Mouse (Mus musculus) right cerebral cortex, adult 18-20 months (tissue): ENCODE measurements around the gene Cadps.

Experiments
- DNase-seq: peaks from one replicate; pipeline ENCODE4 v3.0.0; 2022; ENCODE audit warnings: mixed read lengths

Gene Cadps

DNA sequence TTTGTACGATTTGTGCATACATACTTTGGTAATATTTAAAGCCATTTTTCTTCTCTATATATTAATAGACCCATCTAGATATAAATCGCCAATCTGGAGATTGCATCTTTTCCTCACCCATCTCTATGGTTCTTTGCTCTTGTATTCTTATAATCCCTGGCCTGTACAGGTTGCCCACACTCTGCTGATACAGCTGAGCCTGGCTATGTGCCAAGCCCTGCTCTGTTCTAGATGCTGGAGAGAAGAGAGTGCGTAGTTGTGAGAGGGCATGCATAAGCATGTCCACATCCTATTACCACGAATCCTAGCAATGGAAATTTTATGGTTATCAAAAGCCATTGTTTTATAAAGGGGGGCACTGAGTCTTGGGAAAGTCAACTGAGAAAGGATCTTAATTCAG, 360.7 kb downstream of the Cadps start:
- no peak for DNase-seq

DNA sequence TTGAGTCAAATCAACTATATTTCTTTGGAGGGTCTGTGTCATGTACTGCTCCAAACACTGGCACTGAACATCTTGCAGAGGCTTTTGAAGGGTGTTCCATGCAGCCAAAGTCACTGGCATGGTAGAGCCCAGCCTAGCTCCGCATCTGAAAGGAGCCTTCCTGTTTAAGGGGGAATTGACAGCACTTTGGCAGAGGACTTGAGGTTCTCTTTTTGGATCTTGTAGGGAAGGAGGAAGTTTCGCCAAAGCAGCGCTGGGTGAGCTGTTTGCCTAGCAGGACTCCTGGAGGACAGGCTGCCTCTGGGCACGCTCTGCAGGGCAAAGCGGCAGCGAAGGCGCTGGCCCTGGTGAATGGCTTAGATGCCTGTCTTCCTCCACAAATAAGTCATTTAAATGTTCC, 363.2 kb downstream of the Cadps start:
- peak; percentile 33 for DNase-seq

DNA sequence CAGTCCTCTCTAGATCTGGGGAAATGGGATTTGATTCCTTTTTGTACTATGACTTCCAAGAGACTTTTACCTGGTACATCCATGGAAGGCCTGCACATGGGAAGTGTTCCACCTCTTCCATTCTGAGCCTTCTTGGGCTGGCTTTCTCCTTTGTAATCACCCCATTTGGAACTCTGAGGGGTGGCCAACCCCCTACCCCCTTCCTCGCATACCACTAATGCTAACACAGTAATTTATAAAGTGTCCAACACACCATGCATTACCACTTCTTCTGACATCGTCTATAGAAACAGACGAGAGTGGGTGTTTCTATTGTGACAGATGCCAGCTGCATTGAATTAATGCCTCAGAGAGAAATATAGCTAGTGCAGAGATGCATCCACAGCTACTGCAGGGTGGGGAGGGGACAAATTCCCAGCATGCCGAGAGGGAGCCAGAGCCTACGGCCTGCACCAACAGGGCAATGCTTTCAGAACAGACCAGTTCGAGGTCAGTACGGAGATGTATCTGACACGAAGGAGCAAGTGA, 367.8 kb downstream of the Cadps start:
- peak; percentile 13 for DNase-seq

DNA sequence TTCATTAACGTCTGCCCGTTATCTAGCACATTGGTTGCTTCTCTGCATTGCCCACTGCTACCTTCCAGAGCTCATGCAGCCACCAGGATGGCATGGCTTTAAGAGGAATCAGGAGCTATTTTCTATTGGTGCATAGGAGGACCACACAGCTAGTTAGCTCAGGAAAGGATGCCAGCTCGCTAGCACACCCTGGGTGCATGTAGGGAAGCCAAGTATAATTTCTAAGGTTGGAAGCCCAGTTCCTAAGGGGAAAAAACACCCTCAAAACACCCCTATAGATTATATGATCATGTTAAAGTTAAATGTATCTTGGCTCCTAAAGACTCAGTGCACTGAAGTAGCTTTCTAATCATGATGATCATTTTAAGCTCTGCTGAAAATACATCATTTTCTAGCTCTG, 372.1 kb downstream of the Cadps start:
- DNase-seq, result no peak

DNA sequence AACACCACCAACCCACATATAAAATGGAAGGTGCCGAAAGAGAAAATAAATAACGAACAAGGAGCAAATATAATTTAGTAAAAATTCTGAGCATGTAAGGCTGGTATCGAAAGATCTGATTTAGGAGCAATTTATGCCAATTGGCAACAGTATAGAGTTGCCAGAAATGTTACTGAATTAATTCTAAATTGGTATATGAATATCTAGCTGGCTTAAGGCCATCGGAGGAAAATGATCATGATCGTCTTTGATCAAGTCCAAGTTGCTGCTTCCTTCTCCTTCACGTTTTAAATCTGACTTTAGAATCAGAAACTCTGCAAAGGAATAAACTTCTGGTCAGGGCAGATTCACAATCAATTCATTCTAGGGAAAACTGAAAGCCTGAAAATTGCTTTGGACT, 374.0 kb downstream of the Cadps start:
- no peak for DNase-seq

DNA sequence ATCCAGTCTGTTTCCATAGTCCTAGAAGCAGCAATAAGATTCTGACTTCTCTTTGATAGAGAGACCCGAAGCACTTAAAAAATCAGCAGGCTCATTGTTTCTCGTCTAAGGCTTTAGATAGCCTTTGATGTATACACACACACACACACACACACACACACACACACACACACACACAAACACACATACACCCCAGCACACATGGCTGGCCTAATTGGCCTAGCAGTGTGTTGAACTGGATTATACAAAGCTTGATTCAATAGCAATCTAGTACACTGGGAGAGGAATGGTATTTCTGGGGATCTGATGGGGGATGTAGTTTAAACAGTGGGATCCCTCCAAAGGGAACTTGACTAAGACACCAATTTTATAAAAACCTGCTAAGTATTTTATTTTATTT, 381.9 kb downstream of the Cadps start:
- DNase-seq, result no peak

DNA sequence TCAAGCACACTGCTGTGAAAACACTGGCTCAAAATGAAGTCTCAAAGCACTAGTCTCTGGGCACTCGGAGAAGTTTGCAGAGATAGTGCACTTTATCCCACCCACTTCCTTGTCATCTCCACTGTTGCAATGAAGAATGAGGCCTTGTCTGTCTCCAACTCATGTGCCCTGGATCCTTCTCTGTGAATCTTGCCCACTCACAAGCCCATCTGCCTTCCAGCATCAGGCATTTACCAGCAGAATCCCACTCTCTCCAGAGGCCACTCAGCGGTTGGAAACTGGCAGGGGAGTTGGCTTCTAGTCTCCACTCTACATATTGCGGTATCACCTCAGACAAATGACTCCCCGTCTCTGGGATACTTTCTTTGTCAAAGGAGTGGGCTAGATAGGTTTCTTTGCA, 384.9 kb downstream of the Cadps start:
- DNase-seq, result no peak

DNA sequence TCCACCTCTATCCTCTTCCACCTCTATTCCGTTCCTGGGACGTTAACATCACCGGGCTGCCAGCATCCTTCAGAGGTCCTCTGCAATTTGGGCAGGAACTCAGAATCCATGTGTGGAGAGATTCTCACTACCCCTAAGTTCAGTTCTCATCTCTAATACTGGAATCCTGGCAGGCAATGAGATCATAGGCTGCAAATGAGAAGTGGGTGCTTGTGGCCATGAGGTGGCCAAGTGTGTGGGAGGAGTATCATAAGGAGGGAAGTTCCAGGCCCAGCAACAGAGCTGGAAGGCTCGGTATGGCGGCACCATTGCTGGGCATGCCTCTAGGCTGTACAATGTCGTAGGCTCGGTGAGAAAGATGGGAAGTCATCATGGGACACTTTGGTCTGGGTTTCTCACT, 385.5 kb downstream of the Cadps start:
- peak; percentile 57 for DNase-seq

DNA sequence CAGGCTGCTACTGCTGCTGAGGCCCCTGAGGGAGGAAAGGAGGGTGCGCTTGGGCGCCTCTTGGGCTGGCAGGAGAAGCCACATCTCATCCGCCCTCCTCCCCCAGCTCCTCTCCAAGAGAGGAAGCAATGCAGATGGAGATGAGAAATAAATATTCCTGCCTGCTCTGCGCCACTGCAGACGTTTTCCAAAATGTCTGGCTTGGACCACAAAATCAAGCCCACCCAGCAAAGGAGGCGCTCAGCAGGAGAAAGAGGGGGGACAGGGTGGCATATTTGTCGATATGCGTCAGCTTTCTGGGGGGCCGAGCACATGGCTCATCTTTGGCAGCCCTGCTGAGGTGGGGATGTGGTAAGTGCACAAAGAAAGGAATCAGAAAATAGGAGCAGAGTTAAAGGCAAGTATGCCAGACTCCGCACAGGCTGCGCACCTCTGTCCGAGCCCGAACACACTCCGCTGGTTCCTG, 385.9 kb downstream of the Cadps start:
- DNase-seq, result peak; percentile 73

DNA sequence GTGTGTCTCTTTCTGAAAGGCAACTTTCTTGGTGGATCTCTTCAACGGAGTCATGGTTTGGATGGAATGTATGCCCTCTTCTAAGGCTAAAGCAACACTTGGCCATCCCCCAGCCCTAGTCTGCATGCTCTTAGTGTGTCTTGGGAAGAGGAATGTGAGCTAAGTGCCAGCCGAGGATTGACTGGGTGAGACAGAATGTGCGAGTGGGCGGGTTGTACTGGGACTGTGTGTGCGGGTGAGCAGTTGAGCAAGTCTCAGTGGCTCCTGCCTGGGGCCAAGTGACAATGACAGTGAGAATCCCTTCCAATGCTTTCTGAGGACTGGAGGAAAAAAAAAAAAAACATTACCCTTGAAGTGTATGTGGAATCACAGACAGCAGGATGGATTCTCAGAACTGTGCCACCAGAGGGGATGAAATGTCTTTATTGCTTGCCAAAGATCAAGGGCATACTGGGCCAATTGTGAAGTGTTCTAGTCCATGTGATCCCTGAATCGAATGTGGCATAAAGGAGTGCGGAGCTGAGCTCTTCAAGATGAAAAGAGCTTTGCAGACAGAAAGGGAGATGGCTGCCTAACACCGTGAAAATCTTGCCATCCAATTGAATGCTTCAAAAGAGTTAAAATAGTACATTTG, 394.7 kb downstream of the Cadps start:
- peak; percentile 69 for DNase-seq

DNA sequence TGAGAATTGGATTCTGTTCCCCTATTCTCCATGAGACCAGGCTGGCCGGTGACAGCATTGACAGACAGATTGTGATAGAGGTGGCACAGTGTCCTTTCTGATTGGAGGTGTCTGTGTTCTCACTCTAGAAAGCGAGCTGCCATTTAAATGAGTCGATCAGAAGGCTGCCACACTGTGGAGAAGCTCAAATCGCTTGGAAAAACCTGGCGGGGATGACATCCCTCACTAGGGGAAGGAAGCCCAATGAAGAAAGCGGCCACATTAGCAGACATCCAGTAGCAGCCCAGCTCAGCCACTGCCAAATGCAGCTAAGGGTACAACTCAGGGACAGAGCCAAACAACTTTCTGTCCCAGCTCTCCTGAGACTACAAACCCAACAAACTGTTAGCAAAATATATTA, 397.6 kb downstream of the Cadps start:
- no peak for DNase-seq

DNA sequence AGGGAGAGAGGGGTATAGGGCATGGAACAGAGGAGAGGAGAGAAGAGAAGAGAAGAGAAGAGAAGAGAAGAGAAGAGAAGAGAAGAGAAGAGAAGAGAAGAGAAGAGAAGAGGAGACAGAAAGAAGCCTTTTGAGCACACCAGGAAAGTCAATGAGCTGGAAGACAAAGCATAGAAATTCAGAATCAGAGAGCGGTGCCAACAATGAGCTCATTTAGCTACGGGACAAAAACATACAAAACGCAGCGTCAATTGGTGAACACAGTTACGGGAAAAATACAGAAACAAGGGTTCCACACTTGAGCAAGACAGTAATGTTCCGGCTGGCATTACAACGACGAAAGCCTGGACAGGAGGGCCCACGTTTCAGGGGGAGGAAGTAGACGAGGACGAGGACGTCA, 412.6 kb downstream of the Cadps start:
- DNase-seq, result no peak

DNA sequence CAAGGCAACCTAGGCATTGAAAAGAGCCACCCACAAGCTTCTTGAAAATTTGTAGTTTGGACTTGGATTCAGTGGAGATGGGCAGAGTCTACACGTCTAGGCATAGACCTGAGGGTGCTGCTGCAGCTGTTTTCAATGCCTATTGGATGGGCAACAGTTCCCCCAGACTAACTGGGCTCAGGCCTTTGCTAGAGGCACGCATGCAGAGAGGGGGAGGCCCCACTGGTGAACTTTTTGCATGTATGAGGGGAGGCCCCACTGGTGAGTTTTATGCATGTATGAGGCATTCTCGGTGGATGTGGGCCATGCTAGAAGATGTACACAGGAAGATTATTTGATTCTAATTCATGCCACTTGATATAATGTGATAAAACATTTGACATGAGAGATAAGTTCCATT, 413.1 kb downstream of the Cadps start:
- DNase-seq, result no peak

DNA sequence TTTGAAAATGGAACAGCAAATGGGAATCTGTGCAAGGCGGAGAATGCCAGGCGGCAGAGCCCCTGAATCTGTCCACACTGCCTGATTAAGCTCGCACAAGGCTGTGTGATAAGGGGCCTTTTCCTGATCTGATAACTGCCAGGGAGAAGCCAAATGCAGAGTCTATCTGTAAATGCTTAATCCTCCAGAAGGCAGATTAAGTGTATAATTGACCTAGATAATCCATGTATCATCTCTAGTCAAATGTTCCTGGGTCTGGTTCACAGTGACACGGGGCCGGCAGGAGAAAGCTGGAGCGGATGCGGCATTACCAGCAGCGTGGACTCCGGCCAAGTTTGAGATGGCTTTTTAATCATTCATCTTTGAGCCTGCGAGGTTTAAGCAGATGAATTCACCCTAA, 416.3 kb downstream of the Cadps start:
- DNase-seq, result no peak

DNA sequence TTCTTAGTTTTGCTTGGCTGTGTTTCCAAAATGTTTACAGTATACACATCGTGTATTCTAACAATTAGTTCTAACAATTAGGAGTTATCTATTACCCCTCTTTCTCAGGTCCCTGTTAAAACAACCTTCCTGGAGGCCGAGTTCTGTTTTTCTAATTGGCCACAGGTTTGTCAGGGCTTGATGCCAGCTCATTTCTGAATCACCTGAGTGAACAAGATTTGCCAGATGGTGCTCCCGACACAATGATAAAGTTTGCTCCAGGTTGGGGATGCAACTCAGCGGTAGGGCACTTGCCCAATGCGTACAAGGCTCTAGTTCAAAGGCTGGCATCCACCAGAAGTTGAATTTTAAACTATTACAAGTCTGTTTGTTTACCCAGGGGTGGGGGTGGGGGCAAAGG, 417.7 kb downstream of the Cadps start:
- no peak for DNase-seq

DNA sequence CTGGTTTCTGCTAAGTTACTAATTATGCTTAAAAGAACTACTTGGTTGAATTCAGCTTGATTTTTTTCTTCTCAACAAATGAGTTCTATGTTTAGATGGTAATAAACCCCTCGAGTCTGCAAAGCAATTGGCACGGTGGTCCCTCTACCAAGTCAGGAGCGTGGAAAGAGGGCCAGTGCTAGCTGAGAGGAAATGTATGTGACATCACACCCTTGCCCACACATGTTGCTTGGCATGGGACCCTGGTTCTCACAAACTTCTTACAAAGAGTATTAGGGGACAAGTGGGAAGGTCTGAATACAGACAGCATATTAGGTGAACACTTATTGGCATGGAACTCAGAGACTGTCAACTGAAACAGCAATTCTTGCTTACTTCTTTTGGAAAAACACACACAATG, 418.2 kb downstream of the Cadps start:
- no peak for DNase-seq

DNA sequence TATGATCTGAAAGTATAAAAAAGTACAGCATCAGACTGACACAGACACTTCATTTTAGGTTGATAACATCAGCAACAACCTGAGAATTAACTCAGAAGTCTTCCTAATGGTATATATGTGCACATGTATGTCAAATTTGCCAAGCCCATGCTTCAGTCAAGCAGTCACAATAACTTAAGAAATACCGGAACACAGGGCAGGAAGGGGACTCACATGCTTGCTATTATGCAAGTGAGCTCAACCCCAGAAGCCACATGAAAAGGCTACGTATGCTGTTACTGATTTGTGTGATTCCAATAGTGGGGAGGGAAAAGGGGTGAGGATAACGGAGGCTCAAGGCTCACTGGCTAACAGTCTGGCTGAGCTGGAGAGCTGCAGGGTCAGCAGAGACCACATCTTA, 418.8 kb downstream of the Cadps start:
- DNase-seq, result no peak

DNA sequence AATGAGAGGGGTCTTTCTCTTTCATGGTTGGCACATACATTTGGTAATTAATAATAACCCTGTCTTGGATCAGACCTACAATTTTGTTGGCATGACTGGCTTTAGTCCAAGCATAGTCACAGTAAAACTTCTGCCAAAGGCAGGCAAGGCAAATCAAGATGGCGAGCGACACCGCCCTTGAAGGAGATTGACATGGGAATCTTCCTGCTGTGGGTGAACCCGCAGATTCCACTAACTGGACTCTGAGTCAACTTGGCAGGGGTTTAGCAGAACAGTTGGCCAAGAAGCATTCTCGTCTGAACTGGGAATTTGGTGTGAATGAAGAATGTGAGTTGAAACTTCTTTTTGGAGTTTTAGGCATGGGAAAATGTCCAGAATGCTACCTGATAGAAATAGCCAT, 422.8 kb downstream of the Cadps start:
- no peak for DNase-seq

DNA sequence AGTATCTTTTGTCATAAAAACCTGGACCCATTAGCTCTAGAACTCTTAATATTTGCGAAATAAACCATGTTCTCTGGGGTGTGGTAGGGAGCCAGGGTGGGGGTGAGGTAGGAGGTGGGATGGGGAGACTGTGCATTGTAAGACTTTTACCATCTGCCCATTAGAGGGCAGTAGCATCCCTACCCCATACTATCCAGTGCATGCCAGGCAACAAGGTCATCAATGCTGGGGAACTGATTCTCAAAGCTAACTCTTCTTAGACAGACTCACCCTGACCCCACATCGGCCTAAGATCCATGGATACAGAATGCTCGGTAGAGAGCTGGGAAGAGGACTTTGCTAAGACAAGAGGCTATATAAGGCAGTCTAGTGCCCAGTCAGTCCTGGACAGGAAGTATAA, 425.3 kb downstream of the Cadps start:
- no peak for DNase-seq

DNA sequence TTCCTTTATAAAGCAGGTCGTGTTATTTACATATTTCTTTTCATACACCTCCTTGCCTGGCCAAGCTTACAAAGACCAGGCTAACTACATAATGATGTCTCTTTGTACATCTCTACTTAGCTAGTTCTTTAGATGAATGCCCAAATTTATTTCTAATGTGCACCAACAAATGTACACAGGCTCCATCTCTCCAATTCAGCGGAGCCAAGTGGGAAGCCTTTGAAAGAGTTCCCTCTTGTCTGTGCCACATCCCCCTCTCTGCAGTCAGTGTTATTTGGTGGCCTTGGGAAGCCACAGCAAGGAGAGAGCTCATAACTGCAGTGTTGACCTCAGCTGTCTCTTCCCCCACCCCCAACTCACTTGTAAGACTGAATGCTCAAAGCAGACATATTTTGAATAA, 428.6 kb downstream of the Cadps start:
- DNase-seq, result no peak

DNA sequence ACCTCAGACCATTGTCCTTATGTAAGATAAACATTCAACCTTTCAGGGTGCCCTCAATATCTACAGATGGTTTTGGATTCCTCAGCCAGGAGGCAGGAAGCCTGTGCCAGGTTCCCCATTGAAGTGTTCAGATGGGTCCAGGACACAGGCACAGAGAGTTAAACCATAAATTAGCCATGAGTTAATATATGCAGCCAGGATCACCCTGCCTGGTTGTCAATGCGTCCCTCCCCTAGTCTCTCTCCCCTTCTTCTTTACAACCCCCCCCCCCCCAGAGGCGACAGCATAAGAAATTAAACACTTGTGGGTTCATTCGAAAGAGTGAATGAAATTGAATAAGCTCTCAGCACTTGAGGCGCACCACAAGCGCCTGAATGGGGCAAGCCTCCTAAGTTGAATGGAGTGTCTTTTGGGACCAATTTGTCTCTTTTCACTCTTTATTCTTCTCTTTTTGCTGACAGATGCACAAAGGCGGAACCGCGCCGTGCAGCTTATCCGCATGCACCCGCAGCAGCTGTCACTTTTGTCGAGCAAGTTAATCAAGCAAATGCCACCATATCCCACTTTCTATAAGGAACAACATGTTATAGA, 429.5 kb downstream of the Cadps start:
- no peak for DNase-seq

DNA sequence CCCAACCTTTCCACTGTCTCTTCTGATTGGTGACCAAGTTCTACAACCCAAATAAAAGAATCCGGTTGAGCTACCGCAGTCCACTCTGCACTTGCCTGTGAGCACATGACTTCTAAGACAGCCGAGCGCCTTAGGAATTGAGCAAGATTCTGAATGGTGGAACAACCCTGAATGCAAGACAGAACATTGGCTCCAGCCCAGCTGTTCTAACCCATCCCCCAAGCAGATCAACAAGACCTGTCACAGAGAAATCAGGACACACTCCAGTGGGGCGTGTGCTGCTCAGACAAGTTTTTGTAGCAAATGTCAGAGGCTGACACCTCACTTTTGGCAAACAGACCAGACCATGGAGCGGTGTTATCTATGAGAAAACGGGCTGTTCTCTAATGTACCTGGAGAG, 431.7 kb downstream of the Cadps start:
- no peak for DNase-seq

DNA sequence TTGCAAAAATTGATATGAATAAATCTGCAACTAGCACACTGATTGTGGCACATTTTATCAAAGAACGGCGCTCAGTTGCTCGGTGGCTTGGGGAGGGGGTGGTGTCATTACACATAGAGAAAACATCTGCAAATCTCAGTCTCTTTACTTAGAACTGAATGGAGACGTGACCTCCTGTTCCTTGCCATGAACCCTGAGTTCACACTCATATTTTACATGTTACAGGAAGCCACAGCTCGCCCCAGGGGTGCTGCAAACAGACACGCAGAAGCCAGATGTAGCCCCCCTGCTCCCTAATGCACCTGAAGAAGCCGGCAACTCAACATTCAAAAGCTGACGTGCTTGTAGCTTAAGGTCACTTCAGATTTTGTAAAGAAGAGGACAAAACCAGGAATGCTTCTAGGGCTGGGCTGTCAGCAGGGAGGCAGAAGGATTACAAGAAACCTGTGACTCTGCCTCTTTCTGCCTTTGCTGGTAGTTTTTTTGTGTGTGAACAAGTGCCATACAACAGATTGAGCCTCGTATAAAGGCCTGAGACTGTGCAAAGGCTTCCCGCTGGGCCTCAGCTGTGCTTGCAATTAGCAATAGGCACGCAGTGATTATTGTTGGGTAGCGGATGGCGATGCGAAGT, 434.0 kb downstream of the Cadps start:
- DNase-seq, result no peak

DNA sequence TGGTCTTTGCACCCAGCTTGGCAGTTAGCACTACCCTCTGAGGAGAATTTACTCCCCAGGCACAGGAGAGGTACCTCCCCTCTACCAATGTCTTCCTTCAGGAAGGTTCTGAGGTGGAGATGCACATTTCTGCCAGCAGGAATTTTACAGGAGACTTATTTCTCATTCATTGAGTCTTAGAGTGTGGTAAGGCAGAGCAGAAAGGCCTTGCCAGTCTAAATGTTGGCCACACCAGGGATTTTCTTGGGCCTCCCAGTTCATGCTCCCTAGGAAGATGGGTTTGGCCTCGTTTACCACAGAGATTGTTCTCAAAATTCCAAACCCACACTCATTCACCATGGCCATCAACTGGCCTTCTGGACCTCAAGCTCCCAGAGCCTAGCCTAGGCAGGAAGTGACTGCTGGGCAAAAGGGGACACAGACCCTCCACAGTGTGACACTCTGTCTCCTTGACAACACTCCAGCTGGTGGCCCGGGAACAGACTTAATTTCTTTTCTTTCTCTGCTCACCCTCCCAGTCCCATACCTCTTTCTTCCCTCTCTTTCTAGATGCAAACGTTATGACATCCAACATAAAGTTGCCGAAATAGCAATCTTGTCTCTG, 434.6 kb downstream of the Cadps start:
- DNase-seq, result no peak
